Mouse (Mus musculus) neural tube, embryonic 11.5 days (tissue): ENCODE measurements around the gene Leo1. TPM values are rescaled to one million over a fixed set of nuclear protein-coding genes. Genes with fewer than 3 reads are reported as not detected.

Experiments used
- ATAC-seq: fragments of 200-750 bp; cut with Nextera tagmentation; 2 replicates; pipeline ENCODE4 v1.8.0; 2017; ENCODE audit warnings: moderate number of reproducible peaks, mild to moderate bottlenecking, moderate TSS enrichment, moderate library complexity; ENCODE audit not compliant: insufficient read depth, low FRiP score, low TSS enrichment
- DNase-seq: peaks from one replicate; pipeline ENCODE4 v3.0.0-alpha.2; 2015; ENCODE audit warnings: low spot score
- H3K27ac ChIP-seq: fragments of 300-500 bp; sonication (generic); 2 replicates; pipeline ENCODE4 v1.5.1; 2014; ENCODE audit warnings: low read depth, mild to moderate bottlenecking, low read length
- H3K27me3 ChIP-seq: fragments of 300-500 bp; sonication (generic); 2 replicates; pipeline ENCODE4 v1.6.1; 2014; ENCODE audit warnings: mild to moderate bottlenecking, low read length, mixed read lengths; ENCODE audit not compliant: control insufficient read depth, insufficient read depth
- H3K36me3 ChIP-seq: fragments of 300-500 bp; sonication (generic); 2 replicates; pipeline ENCODE4 v1.6.1; 2014; ENCODE audit warnings: mild to moderate bottlenecking, low read length, moderate library complexity, mixed read lengths; ENCODE audit not compliant: control insufficient read depth, insufficient read depth
- H3K4me1 ChIP-seq: fragments of 300-500 bp; sonication (generic); 2 replicates; pipeline ENCODE4 v1.6.1; 2014; ENCODE audit warnings: low read length, mixed read lengths; ENCODE audit not compliant: control insufficient read depth, insufficient read depth
- H3K4me2 ChIP-seq: fragments of 300-500 bp; sonication (generic); 2 replicates; pipeline ENCODE4 v1.6.1; 2014; ENCODE audit warnings: low read depth, mild to moderate bottlenecking, moderate library complexity
- H3K4me3 ChIP-seq: fragments of 300-500 bp; sonication (generic); 2 replicates; pipeline ENCODE4 v1.5.1; 2014; ENCODE audit warnings: low read depth, low read length
- H3K9ac ChIP-seq: fragments of 300-500 bp; sonication (generic); 2 replicates; pipeline ENCODE4 v1.6.1; 2014; ENCODE audit warnings: mild to moderate bottlenecking, low read length
- H3K9me3 ChIP-seq: fragments of 300-500 bp; sonication (generic); 2 replicates; pipeline ENCODE4 v1.6.1; 2016; ENCODE audit warnings: low read length; ENCODE audit not compliant: control insufficient read depth
- WGBS: fragments of 180-500 bp; shearing (Covaris S2); extraction: QIAGEN DNeasy Blood & Tissue Kit; methylation state at CpG from one replicate; pipeline ENCODE4 v1.1.7; 2014; 5-methylcytosine and 5-hydroxymethylcytosine counted together
- polyA plus RNA-seq: library from polyadenylated mRNA; unstranded; fragments of >200 nt; fragmentation: Nextera tagmentation; extraction: Ambion mirVana; gene quantifications from 2 replicates; pipeline ENCODE4 v1.2.1, GENCODE M21; 2014

The Leo1 gene
- polyA plus RNA-seq = 47.0 and 50.9 TPM in 2 replicates

DNA sequence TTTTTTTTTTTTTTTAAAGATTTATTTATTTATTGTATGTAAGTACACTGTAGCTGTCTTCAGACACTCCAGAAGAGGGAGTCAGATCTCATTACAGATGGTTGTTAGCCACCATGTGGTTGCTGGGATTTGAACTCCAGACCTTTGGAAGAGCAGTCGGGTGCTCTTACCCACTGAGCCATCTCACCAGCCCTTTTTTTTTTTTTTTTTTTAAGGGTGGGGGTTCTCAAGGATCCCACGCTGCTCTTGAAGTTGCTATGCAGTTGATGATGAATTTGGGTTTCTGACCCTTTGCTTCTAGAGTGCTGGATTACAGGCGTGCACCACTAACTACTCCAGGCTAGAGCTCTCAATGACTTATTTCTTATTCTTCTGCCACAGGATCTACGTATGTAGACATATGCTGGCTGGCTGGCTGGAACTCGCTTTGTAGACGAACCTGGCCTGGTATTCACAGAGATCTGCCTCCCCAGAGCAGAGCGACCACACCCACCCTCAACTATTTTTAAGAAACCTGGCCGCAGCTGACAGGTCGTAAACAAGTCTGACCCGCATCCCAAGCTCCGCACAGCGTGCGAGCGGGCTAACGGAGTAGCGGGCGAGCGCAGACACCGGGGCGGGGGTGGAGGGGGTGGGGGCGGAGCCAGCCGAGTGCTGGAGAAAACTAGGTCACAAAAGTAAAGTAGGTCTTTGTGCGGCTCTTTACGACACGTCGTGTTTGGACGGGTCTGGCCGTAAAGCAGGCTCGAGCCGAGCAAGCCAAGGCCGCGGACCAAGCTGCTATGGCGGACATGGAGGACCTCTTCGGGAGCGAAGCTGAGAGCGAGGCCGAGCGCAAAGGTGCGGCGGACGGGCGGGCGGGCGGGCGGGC lies at the start of gene Leo1:
Gene Leo1, plus strand, starts transcription at position 729 of the 871 bp plus-strand sequence.
- peak within 1 kb of the TSS; percentile 80 for H3K4me3 ChIP-seq
- H3K27ac ChIP-seq = peak within 1 kb of the TSS; percentile 54
- H3K4me1 ChIP-seq = peaks cover 8% of the 10 kb centered on the region
- H3K27me3 ChIP-seq = no peaks in the 10 kb centered on the region
- H3K9ac ChIP-seq = peak within 1 kb of the TSS; percentile 77
- WGBS = 1% methylated on average over 42 of the region's 45 CpGs
- H3K9me3 ChIP-seq = no peaks in the 10 kb centered on the region
- peak; percentile 92 for ATAC-seq
- H3K4me2 ChIP-seq = peak within 1 kb of the TSS; percentile 61
- peak; percentile 87 for DNase-seq
- H3K36me3 ChIP-seq = peaks cover 3% of the 10 kb centered on the region; the same call in 1 of the 2 replicates

- Histone ChIP-seq H3K36me3 (peaks cover 21% of the 10 kb centered on the region), H3K9me3 (no peaks in the 10 kb centered on the region), H3K4me3 (no peak overlapping the region), H3K4me1 (no peaks in the 10 kb centered on the region), H3K9ac (no peak overlapping the region), H3K27me3 (no peaks in the 10 kb centered on the region), H3K4me2 (no peak overlapping the region), H3K27ac (no peak overlapping the region)
- WGBS = 71% methylated on average over 12 of the region's 12 CpGs
- DNase-seq (no peak), ATAC-seq (no peak)
These were observed 48.1 kb upstream of the Leo1 start for GRCm38 (mm10) chr9:75393251-75393650.

DNA sequence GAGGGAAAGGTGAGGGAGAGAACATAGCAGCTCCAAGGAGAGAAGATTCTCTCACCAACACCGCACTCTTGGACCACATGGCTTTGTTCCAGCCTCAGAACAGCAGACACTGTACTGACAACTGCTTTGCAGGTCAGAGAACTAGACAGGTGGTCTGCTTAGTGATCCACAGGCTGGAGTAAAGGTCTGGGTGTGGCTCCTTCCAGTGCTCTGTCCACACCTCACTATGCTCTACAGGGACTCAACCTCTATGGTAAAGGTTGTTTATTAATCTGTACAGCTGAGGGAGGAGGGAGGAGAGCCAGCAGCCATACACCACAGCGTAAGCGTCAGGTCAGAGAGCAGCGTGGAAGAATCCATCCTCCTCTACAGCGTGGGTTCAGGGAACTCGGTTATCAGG lies 45.4 kb upstream of the Leo1 start:
- H3K27me3 ChIP-seq = no peaks in the 10 kb centered on the region
- no peak for ATAC-seq
- H3K9me3 ChIP-seq = no peaks in the 10 kb centered on the region
- no peak for DNase-seq
- H3K4me3 ChIP-seq = no peak overlapping the region
- H3K9ac ChIP-seq = no peak overlapping the region
- no peaks in the 10 kb centered on the region for H3K4me1 ChIP-seq
- no peak overlapping the region for H3K4me2 ChIP-seq
- WGBS = 91% methylated on average over 6 of the region's 6 CpGs
- no peak overlapping the region for H3K27ac ChIP-seq
- peaks cover 12% of the 10 kb centered on the region for H3K36me3 ChIP-seq

DNA sequence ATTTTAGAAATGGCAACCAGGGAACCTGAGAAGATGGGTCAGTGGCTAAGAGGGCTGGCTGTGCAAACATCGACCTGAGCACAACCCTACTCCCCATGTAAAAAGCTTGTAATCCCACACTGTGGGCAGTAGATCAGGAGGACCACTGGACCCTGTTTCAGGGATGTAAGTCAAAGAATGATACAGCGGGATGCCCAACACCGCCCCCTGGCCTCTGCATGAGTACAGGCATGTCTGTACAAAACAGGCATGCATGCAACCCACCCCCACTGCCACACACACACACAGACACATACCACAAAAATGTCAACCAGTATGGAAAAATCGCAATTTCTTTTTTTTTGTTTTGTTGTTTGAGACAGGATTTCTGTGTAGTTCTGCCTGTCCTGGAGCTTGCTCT lies 42.3 kb upstream of the Leo1 start:
- 90% methylated on average over 4 of the region's 4 CpGs for WGBS
- H3K9me3 ChIP-seq = no peaks in the 10 kb centered on the region
- ATAC-seq = no peak
- no peak overlapping the region for H3K4me2 ChIP-seq
- H3K27me3 ChIP-seq = no peaks in the 10 kb centered on the region
- no peak for DNase-seq
- H3K27ac ChIP-seq = no peak overlapping the region
- H3K4me1 ChIP-seq = no peaks in the 10 kb centered on the region
- H3K9ac ChIP-seq = no peak overlapping the region
- peaks cover 9% of the 10 kb centered on the region for H3K36me3 ChIP-seq
- no peak overlapping the region for H3K4me3 ChIP-seq

GRCm38 (mm10) chr9:75400639-75401038 lies 40.7 kb upstream of the Leo1 start:
- no peaks in the 10 kb centered on the region for H3K9me3 ChIP-seq
- H3K4me1 ChIP-seq = 0 out of 2 replicates have a peak, but pooled peaks cover 2% of the 10 kb centered on the region
- H3K27ac ChIP-seq = no peak overlapping the region
- H3K9ac ChIP-seq = no peak overlapping the region
- ATAC-seq (no peak), DNase-seq (no peak)
- peaks cover 2% of the 10 kb centered on the region for H3K36me3 ChIP-seq
- H3K4me3 ChIP-seq = no peak overlapping the region
- no peak overlapping the region for H3K4me2 ChIP-seq
- 92% methylated on average over 5 of the region's 5 CpGs for WGBS
- no peaks in the 10 kb centered on the region for H3K27me3 ChIP-seq

GRCm38 (mm10) chr9:75401593-75402504 lies 39.5 kb upstream of the Leo1 start:
- DNase-seq (no peak), ATAC-seq (no peak)
- Histone ChIP-seq H3K36me3 (peaks cover 2% of the 10 kb centered on the region; the same call in 1 of the 2 replicates), H3K27me3 (no peaks in the 10 kb centered on the region), H3K9me3 (no peaks in the 10 kb centered on the region), H3K4me3 (no peak overlapping the region), H3K9ac (no peak overlapping the region), H3K4me2 (no peak overlapping the region), H3K27ac (no peak overlapping the region), H3K4me1 (peaks cover 9% of the 10 kb centered on the region; the same call in 1 of the 2 replicates)
- WGBS = 84% methylated on average over 20 of the region's 20 CpGs

DNA sequence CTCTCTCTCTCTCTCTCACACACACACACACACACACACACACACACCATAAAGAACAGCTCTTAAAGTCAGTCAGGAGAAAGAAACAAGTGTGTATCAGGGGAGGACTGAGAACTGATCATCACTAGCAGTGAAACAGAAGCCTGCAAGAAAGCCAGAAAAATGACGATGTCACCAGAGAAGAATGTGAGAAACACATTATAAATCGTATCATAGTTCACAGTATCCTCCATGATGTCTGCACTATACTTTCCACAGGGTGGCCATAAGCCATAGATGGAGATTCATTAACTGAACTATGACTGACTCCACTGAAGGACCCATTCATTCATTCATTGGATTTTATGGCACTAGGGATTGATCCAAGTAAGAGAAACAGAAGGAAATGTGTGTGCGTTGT lies 37.8 kb upstream of the Leo1 start:
- no peak for ATAC-seq
- 75% methylated on average over 3 of the region's 3 CpGs for WGBS
- Histone ChIP-seq H3K27ac (no peak overlapping the region), H3K4me1 (peaks cover 11% of the 10 kb centered on the region; the same call in 1 of the 2 replicates), H3K9me3 (no peaks in the 10 kb centered on the region), H3K27me3 (no peaks in the 10 kb centered on the region), H3K4me3 (no peak overlapping the region), H3K4me2 (no peak overlapping the region), H3K9ac (no peak overlapping the region), H3K36me3 (no peaks in the 10 kb centered on the region)
- DNase-seq = no peak

GRCm38 (mm10) chr9:75406121-75406520 lies 35.2 kb upstream of the Leo1 start:
- Histone ChIP-seq H3K27ac (no peak overlapping the region), H3K4me3 (no peak overlapping the region), H3K9me3 (no peaks in the 10 kb centered on the region), H3K9ac (no peak overlapping the region), H3K4me2 (no peak overlapping the region), H3K36me3 (no peaks in the 10 kb centered on the region), H3K4me1 (peaks cover 14% of the 10 kb centered on the region; the same call in 1 of the 2 replicates), H3K27me3 (no peaks in the 10 kb centered on the region)
- no peak for DNase-seq
- WGBS = 97% methylated on average over 2 of the region's 2 CpGs
- no peak for ATAC-seq
